Mouse (Mus musculus): ENCODE data around the gene Trpm4. TPM values are rescaled to one million over a fixed set of nuclear protein-coding genes. Genes with fewer than 3 reads are reported as not detected.
"Not testable (repeated sequence)": the region's sequence is repeated elsewhere in the genome, so short reads cannot be mapped to it uniquely, and the experiment has no call there.

Gene Trpm4
- polyA plus RNA-seq, 1 experiment: 18.9 TPM

DNA sequence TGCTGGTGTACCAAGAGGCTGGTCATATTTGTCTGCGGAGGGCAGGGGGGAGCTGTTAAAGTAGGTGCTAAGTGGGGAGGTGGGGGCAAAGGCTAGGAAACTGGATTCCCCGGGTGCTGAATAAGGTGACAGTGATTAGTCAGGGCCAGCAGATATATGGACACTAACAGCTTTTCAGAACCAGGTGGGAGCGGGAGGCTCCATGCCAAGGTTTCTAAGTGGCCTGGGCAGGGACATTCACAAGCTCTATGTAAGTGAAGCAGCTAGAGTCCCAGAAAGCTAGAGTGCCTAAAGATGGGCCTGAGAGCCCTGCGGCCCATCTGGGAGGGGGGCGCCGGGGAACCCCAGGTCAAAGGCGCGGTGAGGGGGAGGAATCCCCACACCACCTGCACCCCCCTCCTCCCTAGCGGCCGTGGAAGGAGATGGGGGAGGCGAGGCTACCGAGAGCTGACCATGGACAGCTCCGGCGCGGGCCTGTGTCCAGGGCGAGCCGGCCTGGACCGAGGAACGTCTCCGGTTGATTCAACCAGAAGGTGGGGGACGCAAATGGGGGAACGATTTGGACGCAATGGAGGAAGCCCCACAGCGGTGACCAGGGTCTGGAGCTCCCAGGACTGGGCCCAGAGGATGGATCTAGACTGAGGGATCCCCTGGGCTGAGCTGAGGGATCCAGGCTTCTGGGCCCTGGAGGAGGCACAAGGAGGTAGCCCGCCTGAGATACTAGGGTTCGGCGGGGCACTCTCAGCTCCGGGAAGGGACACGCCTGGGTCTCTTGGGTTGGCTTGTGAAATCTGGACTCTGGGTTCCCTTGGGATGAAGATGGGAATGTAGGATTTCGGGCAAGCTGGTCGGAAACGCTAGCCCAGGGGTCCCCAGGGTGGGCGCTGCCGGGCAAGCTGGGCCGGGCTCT, 32.4 kb upstream of the Trpm4 start:
- Histone ChIP-seq H3K27ac (ENCODE audit: insufficient read depth, low read length) (no peak overlapping the region), H3K4me1 (ENCODE audit: control insufficient read depth, insufficient read depth, low read length) (no peaks in the 10 kb centered on the region), H3K4me3 (ENCODE audit: low read depth, low read length) (peak overlapping the region; percentile 66), H3K9me3 (replicated peaks; ENCODE audit: control insufficient read depth, insufficient read depth, low read length, poor library complexity, severe bottlenecking) (no peaks in the 10 kb centered on the region), H3K27me3 (ENCODE audit: control insufficient read depth, insufficient read depth, low read length, poor library complexity, severe bottlenecking) (no peaks in the 10 kb centered on the region), H3K36me3 (ENCODE audit: control insufficient read depth, insufficient read depth, low read length, poor library complexity, severe bottlenecking) (no peaks in the 10 kb centered on the region), H3K9ac (ENCODE audit: low read depth, poor library complexity, severe bottlenecking) (peak overlapping the region; percentile 76)
- TF ChIP-seq POLR2A (IDR thresholded peaks at IDR 0.05; ENCODE audit: insufficient read depth, low read length) (no peak), EP300 (IDR thresholded peaks at IDR 0.05; ENCODE audit: insufficient read depth, low read depth, low read length) (no peak), CTCF (IDR thresholded peaks at IDR 0.05; ENCODE audit: low read depth, low read length) (no peak)

GRCm38 (mm10) chr7:45363983-45364382, 30.4 kb upstream of the Trpm4 start:
- no peak overlapping the region for H3K4me3 ChIP-seq (ENCODE audit: low read depth, low read length)
- TF ChIP-seq EP300 (IDR thresholded peaks at IDR 0.05; ENCODE audit: insufficient read depth, low read depth, low read length): no peak
- no peak for TF ChIP-seq POLR2A (IDR thresholded peaks at IDR 0.05; ENCODE audit: insufficient read depth, low read length)
- no peak for TF ChIP-seq CTCF (IDR thresholded peaks at IDR 0.05; ENCODE audit: low read depth, low read length)
- no peak overlapping the region for H3K27ac ChIP-seq (ENCODE audit: insufficient read depth, low read length)
- H3K9ac ChIP-seq (ENCODE audit: low read depth, poor library complexity, severe bottlenecking): no peak overlapping the region
- no peaks in the 10 kb centered on the region for H3K36me3 ChIP-seq (ENCODE audit: control insufficient read depth, insufficient read depth, low read length, poor library complexity, severe bottlenecking)
- H3K4me1 ChIP-seq (ENCODE audit: control insufficient read depth, insufficient read depth, low read length): no peaks in the 10 kb centered on the region
- H3K27me3 ChIP-seq (ENCODE audit: control insufficient read depth, insufficient read depth, low read length, poor library complexity, severe bottlenecking): no peaks in the 10 kb centered on the region
- H3K9me3 ChIP-seq (replicated peaks; ENCODE audit: control insufficient read depth, insufficient read depth, low read length, poor library complexity, severe bottlenecking): no peaks in the 10 kb centered on the region

DNA sequence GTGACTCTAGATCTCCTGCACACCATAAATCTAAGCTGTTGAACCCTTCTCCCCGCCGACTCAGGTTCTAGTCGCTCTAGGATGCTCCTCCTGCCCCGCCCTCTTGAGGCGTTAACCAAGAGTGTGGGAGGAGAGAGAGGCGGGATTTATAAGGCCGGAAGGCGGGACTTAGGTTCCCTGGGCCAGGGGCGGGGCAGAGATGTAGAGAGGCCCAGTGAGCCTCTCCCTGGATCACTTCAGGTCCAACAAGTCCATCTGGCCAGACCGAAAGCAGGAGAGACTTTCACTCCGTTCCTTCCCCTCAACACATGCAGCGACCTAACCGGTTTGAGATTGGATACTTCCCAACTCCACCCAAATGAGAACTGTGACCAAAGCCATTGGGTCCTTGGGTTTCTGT, 29.2 kb upstream of the Trpm4 start:
- Histone ChIP-seq H3K36me3 (ENCODE audit: control insufficient read depth, insufficient read depth, low read length, poor library complexity, severe bottlenecking) (no peaks in the 10 kb centered on the region), H3K27me3 (ENCODE audit: control insufficient read depth, insufficient read depth, low read length, poor library complexity, severe bottlenecking) (no peaks in the 10 kb centered on the region), H3K27ac (ENCODE audit: insufficient read depth, low read length) (no peak overlapping the region), H3K9ac (ENCODE audit: low read depth, poor library complexity, severe bottlenecking) (no peak overlapping the region), H3K4me3 (ENCODE audit: low read depth, low read length) (peak overlapping the region; percentile 17; the same call in 1 of the 2 replicates), H3K9me3 (replicated peaks; ENCODE audit: control insufficient read depth, insufficient read depth, low read length, poor library complexity, severe bottlenecking) (no peaks in the 10 kb centered on the region), H3K4me1 (ENCODE audit: control insufficient read depth, insufficient read depth, low read length) (no peaks in the 10 kb centered on the region)
- no peak for TF ChIP-seq POLR2A (IDR thresholded peaks at IDR 0.05; ENCODE audit: insufficient read depth, low read length)
- TF ChIP-seq CTCF (IDR thresholded peaks at IDR 0.05; ENCODE audit: low read depth, low read length): no peak
- no peak for TF ChIP-seq EP300 (IDR thresholded peaks at IDR 0.05; ENCODE audit: insufficient read depth, low read depth, low read length)

DNA sequence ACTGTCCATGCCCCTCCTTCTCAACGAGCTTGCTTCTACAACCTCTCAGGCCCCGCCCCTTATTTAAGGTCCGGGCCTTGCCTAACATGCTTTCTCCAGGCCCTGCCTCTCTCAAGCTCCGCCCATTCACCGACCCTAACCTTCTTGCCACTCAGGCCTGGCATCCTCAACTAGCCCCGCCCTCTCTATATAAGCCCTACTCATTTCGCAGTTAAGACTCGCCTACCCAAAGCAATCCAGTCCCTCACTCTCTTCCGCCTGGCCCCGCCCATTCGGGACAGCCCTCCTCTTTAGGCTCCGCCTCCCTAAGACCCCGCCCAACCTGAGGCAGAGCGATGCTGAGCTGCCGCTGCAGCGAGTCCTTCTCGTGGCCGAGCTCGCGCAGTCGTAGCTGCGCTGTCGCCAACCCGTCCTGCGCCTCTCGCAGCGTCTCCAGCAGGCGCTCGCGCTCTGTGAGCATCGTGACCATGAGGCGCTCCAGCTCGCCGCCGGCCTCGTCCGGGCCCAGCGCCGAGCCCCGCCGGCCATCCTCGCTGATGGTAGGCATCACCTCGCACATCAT, 27.7 kb upstream of the Trpm4 start:
- H3K9me3 ChIP-seq (replicated peaks; ENCODE audit: control insufficient read depth, insufficient read depth, low read length, poor library complexity, severe bottlenecking): no peaks in the 10 kb centered on the region
- H3K4me3 ChIP-seq (ENCODE audit: low read depth, low read length): peak overlapping the region; percentile 89
- H3K36me3 ChIP-seq (ENCODE audit: control insufficient read depth, insufficient read depth, low read length, poor library complexity, severe bottlenecking): no peaks in the 10 kb centered on the region
- no peak overlapping the region for H3K27ac ChIP-seq (ENCODE audit: insufficient read depth, low read length)
- no peaks in the 10 kb centered on the region for H3K4me1 ChIP-seq (ENCODE audit: control insufficient read depth, insufficient read depth, low read length)
- TF ChIP-seq EP300 (IDR thresholded peaks at IDR 0.05; ENCODE audit: insufficient read depth, low read depth, low read length) (no peak), POLR2A (IDR thresholded peaks at IDR 0.05; ENCODE audit: insufficient read depth, low read length) (peak; percentile 95), CTCF (IDR thresholded peaks at IDR 0.05; ENCODE audit: low read depth, low read length) (no peak)
- peak overlapping the region; percentile 51 for H3K9ac ChIP-seq (ENCODE audit: low read depth, poor library complexity, severe bottlenecking)
- H3K27me3 ChIP-seq (ENCODE audit: control insufficient read depth, insufficient read depth, low read length, poor library complexity, severe bottlenecking): no peaks in the 10 kb centered on the region

GRCm38 (mm10) chr7:45360404-45361125, 27.0 kb upstream of the Trpm4 start:
- H3K36me3 ChIP-seq (ENCODE audit: control insufficient read depth, insufficient read depth, low read length, poor library complexity, severe bottlenecking): no peaks in the 10 kb centered on the region
- no peak for TF ChIP-seq POLR2A (IDR thresholded peaks at IDR 0.05; ENCODE audit: insufficient read depth, low read length)
- TF ChIP-seq EP300 (IDR thresholded peaks at IDR 0.05; ENCODE audit: insufficient read depth, low read depth, low read length): no peak
- no peak for TF ChIP-seq CTCF (IDR thresholded peaks at IDR 0.05; ENCODE audit: low read depth, low read length)
- H3K27me3 ChIP-seq (ENCODE audit: control insufficient read depth, insufficient read depth, low read length, poor library complexity, severe bottlenecking): no peaks in the 10 kb centered on the region

GRCm38 (mm10) chr7:45359081-45359480, 25.5 kb upstream of the Trpm4 start:
- not testable (repeated sequence) for H3K4me1 ChIP-seq (ENCODE audit: control insufficient read depth, insufficient read depth, low read length); H3K27me3 ChIP-seq (ENCODE audit: control insufficient read depth, insufficient read depth, low read length, poor library complexity, severe bottlenecking); H3K9me3 ChIP-seq (replicated peaks; ENCODE audit: control insufficient read depth, insufficient read depth, low read length, poor library complexity, severe bottlenecking)

More at GRCm38 (mm10) chr7:45360404-45361125, 27.0 kb upstream of the Trpm4 start:
- Histone ChIP-seq H3K27ac (ENCODE audit: insufficient read depth, low read length) (no peak overlapping the region), H3K4me1 (ENCODE audit: control insufficient read depth, insufficient read depth, low read length) (no peaks in the 10 kb centered on the region), H3K9ac (ENCODE audit: low read depth, poor library complexity, severe bottlenecking) (no peak overlapping the region), H3K4me3 (ENCODE audit: low read depth, low read length) (peak overlapping the region; percentile 30), H3K9me3 (replicated peaks; ENCODE audit: control insufficient read depth, insufficient read depth, low read length, poor library complexity, severe bottlenecking) (no peaks in the 10 kb centered on the region)

More at GRCm38 (mm10) chr7:45359081-45359480, 25.5 kb upstream of the Trpm4 start:
- not testable (repeated sequence) for H3K9ac ChIP-seq (ENCODE audit: low read depth, poor library complexity, severe bottlenecking); H3K36me3 ChIP-seq (ENCODE audit: control insufficient read depth, insufficient read depth, low read length, poor library complexity, severe bottlenecking); H3K27ac ChIP-seq (ENCODE audit: insufficient read depth, low read length)
- peak overlapping the region; percentile 19; the same call in 1 of the 2 replicates for H3K4me3 ChIP-seq (ENCODE audit: low read depth, low read length)

Measured in ES-Bruce4 (cell line).